Mouse (Mus musculus) limb, embryonic 12.5 days (tissue): ENCODE results near the gene Nipsnap1. TPM values are rescaled to one million over a fixed set of nuclear protein-coding genes. Genes with fewer than 3 reads are reported as not detected.
A peak's percentile ranks its signal among the peaks of the same experiment; 100 is the strongest.

Experiments used
- ATAC-seq: fragments of 200-750 bp; cut with Nextera tagmentation; 2 replicates; pipeline ENCODE4 v1.8.0; 2017; ENCODE audit warnings: low read depth, moderate TSS enrichment; ENCODE audit not compliant: insufficient number of reproducible peaks, insufficient read depth, low FRiP score, low TSS enrichment
- H3K27ac ChIP-seq: fragments of 300-500 bp; sonication (generic); 2 replicates; pipeline ENCODE4 v1.5.1; 2016; ENCODE audit warnings: mild to moderate bottlenecking, moderate library complexity
- H3K27me3 ChIP-seq: fragments of 300-500 bp; sonication (generic); 2 replicates; pipeline ENCODE4 v1.6.1; 2016; ENCODE audit warnings: mild to moderate bottlenecking, moderate library complexity
- H3K36me3 ChIP-seq: fragments of 300-500 bp; sonication (generic); 2 replicates; pipeline ENCODE4 v1.6.1; 2016; ENCODE audit warnings: mild to moderate bottlenecking, moderate library complexity
- H3K4me1 ChIP-seq: fragments of 300-500 bp; sonication (generic); replicated peaks from 2 replicates; pipeline ENCODE4 v1.6.1; 2016
- H3K4me2 ChIP-seq: fragments of 300-500 bp; sonication (generic); 2 replicates; pipeline ENCODE4 v1.6.1; 2016; ENCODE audit warnings: mild to moderate bottlenecking, moderate library complexity
- H3K4me3 ChIP-seq: fragments of 300-500 bp; sonication (generic); replicated peaks from 2 replicates; pipeline ENCODE4 v1.5.1; 2016; ENCODE audit warnings: mild to moderate bottlenecking
- H3K9ac ChIP-seq: fragments of 300-500 bp; sonication (generic); replicated peaks from 2 replicates; pipeline ENCODE4 v1.6.1; 2016; ENCODE audit warnings: mild to moderate bottlenecking, moderate library complexity
- H3K9me3 ChIP-seq: fragments of 300-500 bp; sonication (generic); 2 replicates; pipeline ENCODE4 v1.6.1; 2016; ENCODE audit warnings: mild to moderate bottlenecking, moderate library complexity
- WGBS: fragments of 180-500 bp; shearing (Covaris S2); methylation state at CpG from one replicate; pipeline ENCODE4 v1.1.7; 2016; 5-methylcytosine and 5-hydroxymethylcytosine counted together
- microRNA-seq: library from miRNA; unstranded; fragments of <30 nt; microRNA quantifications from one replicate; pipeline ENCODE4, GENCODE M21; 2017
- polyA plus RNA-seq: library from polyadenylated mRNA; unstranded; fragments of >200 nt; fragmentation: Nextera tagmentation; extraction: Ambion mirVana; gene quantifications from 2 replicates; pipeline ENCODE4 v1.2.1, GENCODE M21; 2016

Gene Nipsnap1
- polyA plus RNA-seq, 1 experiment from 2014 or later = 87.1 TPM

GRCm38 (mm10) chr11:4921751-4922150, 48.0 kb downstream of the Nipsnap1 start:
- H3K36me3 ChIP-seq = peaks cover 98% of the 10 kb centered on the region
- H3K27me3 ChIP-seq = no peaks in the 10 kb centered on the region
- no peak overlapping the region for H3K4me3 ChIP-seq
- 89% methylated on average over 7 of the region's 7 CpGs for WGBS
- no peaks in the 10 kb centered on the region for H3K9me3 ChIP-seq
- no peak for ATAC-seq
- H3K4me1 ChIP-seq = no peaks in the 10 kb centered on the region
- no peak overlapping the region for H3K27ac ChIP-seq
- H3K4me2 ChIP-seq = no peak overlapping the region
- no peak overlapping the region for H3K9ac ChIP-seq

GRCm38 (mm10) chr11:4927224-4927623, 53.5 kb downstream of the Nipsnap1 start:
- Histone ChIP-seq H3K4me3 (no peak overlapping the region), H3K9me3 (no peaks in the 10 kb centered on the region), H3K36me3 (peaks cover 84% of the 10 kb centered on the region), H3K27ac (no peak overlapping the region), H3K4me1 (peaks cover 20% of the 10 kb centered on the region), H3K4me2 (no peak overlapping the region), H3K9ac (no peak overlapping the region), H3K27me3 (no peaks in the 10 kb centered on the region)
- ATAC-seq = no peak
- WGBS = 86% methylated on average over 3 of the region's 3 CpGs

- H3K4me1 ChIP-seq = peaks cover 20% of the 10 kb centered on the region
- H3K27me3 ChIP-seq = no peaks in the 10 kb centered on the region
- no peaks in the 10 kb centered on the region for H3K9me3 ChIP-seq
- no peak overlapping the region for H3K4me3 ChIP-seq
- no peak overlapping the region for H3K4me2 ChIP-seq
- H3K27ac ChIP-seq = peak overlapping the region; percentile 62; the same call in 1 of the 2 replicates
- ATAC-seq = 0 out of 2 replicates have a peak, but pooled peaks have one; percentile 47
- H3K9ac ChIP-seq = peak overlapping the region; percentile 28
- H3K36me3 ChIP-seq = peaks cover 45% of the 10 kb centered on the region
- WGBS = 66% methylated on average over 1 of the region's 1 CpGs
Measured at GRCm38 (mm10) chr11:4931009-4931601, 57.4 kb downstream of the Nipsnap1 start.

GRCm38 (mm10) chr11:4936243-4936642, 62.5 kb downstream of the Nipsnap1 start:
- H3K4me2 ChIP-seq = no peak overlapping the region
- no peak overlapping the region for H3K4me3 ChIP-seq
- H3K9me3 ChIP-seq = no peaks in the 10 kb centered on the region
- peaks cover 7% of the 10 kb centered on the region for H3K4me1 ChIP-seq
- no peaks in the 10 kb centered on the region for H3K36me3 ChIP-seq
- H3K27ac ChIP-seq = no peak overlapping the region
- peaks cover 7% of the 10 kb centered on the region for H3K27me3 ChIP-seq
- H3K9ac ChIP-seq = no peak overlapping the region
- WGBS = 88% methylated on average over 5 of the region's 5 CpGs
- ATAC-seq = no peak

Small RNA genes within 50 kb of the gene (microRNA-seq; reads per million reads assigned to microRNA genes)
- gene Mir6918 = 0.70 reads per million

Other genes with a start within 250 kb of the Nipsnap1 start
- gene Ascc2, start 236.2 kb upstream of the Nipsnap1 start, polyA plus RNA-seq = 37.2 and 39.7 TPM in 2 replicates
- 646 and 679 TPM in 2 replicates for gene Uqcr10, start 169.6 kb upstream of the Nipsnap1 start, polyA plus RNA-seq
- gene Zmat5, start 169.3 kb upstream of the Nipsnap1 start, polyA plus RNA-seq = 75.7 and 76.7 TPM in 2 replicates
- 0.08 TPM in 2 replicates for gene Cabp7, start 127.2 kb upstream of the Nipsnap1 start, polyA plus RNA-seq
- gene Nf2, start 24.4 kb upstream of the Nipsnap1 start, polyA plus RNA-seq = 59.8 and 68.0 TPM in 2 replicates
- 40.3 and 44.3 TPM in 2 replicates for gene Thoc5, start 21.4 kb downstream of the Nipsnap1 start, polyA plus RNA-seq
- gene Nefh, start 74.1 kb downstream of the Nipsnap1 start, polyA plus RNA-seq = 0.19 and 0.27 TPM in 2 replicates
- 48.8 and 54.8 TPM in 2 replicates for gene Ap1b1, start 112.9 kb downstream of the Nipsnap1 start, polyA plus RNA-seq
- gene Rasl10a, start 184.2 kb downstream of the Nipsnap1 start, polyA plus RNA-seq = 2.8 and 3.2 TPM in 2 replicates
- 40.5 and 44.9 TPM in 2 replicates for gene Gas2l1, start 191.4 kb downstream of the Nipsnap1 start, polyA plus RNA-seq
- 23.2 and 24.8 TPM in 2 replicates for gene Rhbdd3, start 225.0 kb downstream of the Nipsnap1 start, polyA plus RNA-seq
- 1,006 and 1,007 TPM in 2 replicates for gene Ewsr1, start 225.3 kb downstream of the Nipsnap1 start, polyA plus RNA-seq